Mouse (Mus musculus): ENCODE data around the gene Lrrc23. TPM values are rescaled to one million over a fixed set of nuclear protein-coding genes. Genes with fewer than 3 reads are reported as not detected.

Lrrc23 gene
- polyA plus RNA-seq, 1 experiment: not detected

DNA sequence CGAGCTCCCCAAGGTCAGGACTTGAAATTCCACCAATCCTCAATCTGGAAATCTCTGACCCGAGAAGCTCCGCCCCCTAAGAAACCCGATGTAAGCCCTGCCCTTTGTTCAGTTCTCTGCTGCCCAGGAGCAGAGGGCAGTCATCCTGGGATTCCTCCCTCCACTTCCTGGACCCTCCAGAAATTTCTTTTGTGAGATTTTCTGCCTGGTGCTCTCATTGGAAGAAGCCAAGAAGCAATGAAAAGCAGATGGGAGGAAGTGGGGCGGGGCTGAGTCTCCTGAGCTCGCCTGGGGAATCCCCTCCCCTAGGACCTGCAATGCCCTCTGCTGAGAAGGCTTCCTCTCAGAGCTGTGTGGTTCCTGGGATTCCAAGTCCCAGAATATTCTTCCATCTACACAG, 2.9 kb upstream of the Lrrc23 start:
- H3K36me3 ChIP-seq (ENCODE audit: control insufficient read depth, insufficient read depth, low read length, poor library complexity, severe bottlenecking): no peaks in the 10 kb centered on the region
- peak overlapping the region; percentile 85 for H3K27ac ChIP-seq (ENCODE audit: insufficient read depth, low read length)
- TF ChIP-seq POLR2A (IDR thresholded peaks at IDR 0.05; ENCODE audit: insufficient read depth, low read length) (peak; percentile 23), CTCF (IDR thresholded peaks at IDR 0.05; ENCODE audit: low read depth, low read length) (no peak)
- peak overlapping the region; percentile 62 for H3K9ac ChIP-seq (ENCODE audit: low read depth, poor library complexity, severe bottlenecking)
- H3K4me3 ChIP-seq (ENCODE audit: low read depth, low read length): peak overlapping the region; percentile 55; the same call in 1 of the 2 replicates
- H3K4me1 ChIP-seq (ENCODE audit: control insufficient read depth, insufficient read depth, low read length): no peaks in the 10 kb centered on the region
- H3K27me3 ChIP-seq (ENCODE audit: control insufficient read depth, insufficient read depth, low read length, poor library complexity, severe bottlenecking): no peaks in the 10 kb centered on the region
- no peaks in the 10 kb centered on the region for H3K9me3 ChIP-seq (replicated peaks; ENCODE audit: control insufficient read depth, insufficient read depth, low read length, poor library complexity, severe bottlenecking)

DNA sequence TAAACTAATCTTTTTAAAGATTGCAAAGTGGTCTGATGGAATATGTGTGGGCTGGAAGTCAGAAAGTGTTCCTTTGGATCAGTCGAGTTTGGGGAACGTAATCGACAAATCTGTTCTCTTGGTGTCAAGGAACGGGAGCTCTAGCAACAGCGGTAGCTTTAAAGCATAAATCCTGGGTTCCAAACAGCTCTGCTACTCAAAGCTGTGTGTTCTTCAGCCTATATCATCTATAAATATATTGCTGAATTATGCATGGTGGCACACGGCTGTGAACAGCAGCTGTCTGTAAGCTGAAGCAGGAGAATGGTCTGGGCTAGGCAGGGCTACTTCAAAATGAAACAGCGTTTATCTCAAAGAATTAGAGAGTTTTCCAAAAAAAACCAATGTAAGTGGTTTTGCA, 1.4 kb upstream of the Lrrc23 start:
- H3K4me1 ChIP-seq (ENCODE audit: control insufficient read depth, insufficient read depth, low read length): no peaks in the 10 kb centered on the region
- H3K27me3 ChIP-seq (ENCODE audit: control insufficient read depth, insufficient read depth, low read length, poor library complexity, severe bottlenecking): no peaks in the 10 kb centered on the region
- H3K4me3 ChIP-seq (ENCODE audit: low read depth, low read length): no peak overlapping the region
- no peak overlapping the region for H3K27ac ChIP-seq (ENCODE audit: insufficient read depth, low read length)
- H3K9ac ChIP-seq (ENCODE audit: low read depth, poor library complexity, severe bottlenecking): no peak overlapping the region
- no peaks in the 10 kb centered on the region for H3K36me3 ChIP-seq (ENCODE audit: control insufficient read depth, insufficient read depth, low read length, poor library complexity, severe bottlenecking)
- H3K9me3 ChIP-seq (replicated peaks; ENCODE audit: control insufficient read depth, insufficient read depth, low read length, poor library complexity, severe bottlenecking): no peaks in the 10 kb centered on the region
- TF ChIP-seq POLR2A (IDR thresholded peaks at IDR 0.05; ENCODE audit: insufficient read depth, low read length) (no peak), CTCF (IDR thresholded peaks at IDR 0.05; ENCODE audit: low read depth, low read length) (no peak), EP300 (IDR thresholded peaks at IDR 0.05; ENCODE audit: insufficient read depth, low read depth, low read length) (no peak)

DNA sequence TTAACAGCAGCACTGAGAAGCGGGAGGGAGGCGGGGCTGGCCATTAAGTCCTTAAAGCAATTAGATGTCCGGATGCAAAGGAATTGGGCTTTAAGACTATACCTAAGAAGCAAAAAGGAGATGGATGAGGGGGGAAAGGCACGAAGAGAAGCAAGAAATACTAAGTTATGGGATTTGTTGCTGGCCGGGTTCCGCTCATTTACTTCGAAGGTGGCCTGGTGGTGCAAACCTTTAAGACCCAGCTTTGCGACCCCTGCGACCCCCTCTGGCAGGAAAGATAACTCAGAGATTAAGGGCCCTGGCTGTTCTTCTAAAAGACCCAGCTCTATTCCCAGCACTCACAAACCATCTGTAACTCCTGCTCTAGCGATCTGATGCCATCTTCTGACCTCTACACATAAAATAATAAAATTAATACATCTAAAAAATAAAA, 473 bp upstream of the Lrrc23 start:
- no peaks in the 10 kb centered on the region for H3K4me1 ChIP-seq (ENCODE audit: control insufficient read depth, insufficient read depth, low read length)
- TF ChIP-seq EP300 (IDR thresholded peaks at IDR 0.05; ENCODE audit: insufficient read depth, low read depth, low read length): no peak
- no peak for TF ChIP-seq POLR2A (IDR thresholded peaks at IDR 0.05; ENCODE audit: insufficient read depth, low read length)
- no peak for TF ChIP-seq CTCF (IDR thresholded peaks at IDR 0.05; ENCODE audit: low read depth, low read length)
- H3K27ac ChIP-seq (ENCODE audit: insufficient read depth, low read length): no peak overlapping the region
- no peaks in the 10 kb centered on the region for H3K9me3 ChIP-seq (replicated peaks; ENCODE audit: control insufficient read depth, insufficient read depth, low read length, poor library complexity, severe bottlenecking)
- H3K27me3 ChIP-seq (ENCODE audit: control insufficient read depth, insufficient read depth, low read length, poor library complexity, severe bottlenecking): no peaks in the 10 kb centered on the region
- H3K4me3 ChIP-seq (ENCODE audit: low read depth, low read length): peak overlapping the region; percentile 34; the same call in 1 of the 2 replicates
- H3K36me3 ChIP-seq (ENCODE audit: control insufficient read depth, insufficient read depth, low read length, poor library complexity, severe bottlenecking): no peaks in the 10 kb centered on the region
- H3K9ac ChIP-seq (ENCODE audit: low read depth, poor library complexity, severe bottlenecking): no peak overlapping the region

DNA sequence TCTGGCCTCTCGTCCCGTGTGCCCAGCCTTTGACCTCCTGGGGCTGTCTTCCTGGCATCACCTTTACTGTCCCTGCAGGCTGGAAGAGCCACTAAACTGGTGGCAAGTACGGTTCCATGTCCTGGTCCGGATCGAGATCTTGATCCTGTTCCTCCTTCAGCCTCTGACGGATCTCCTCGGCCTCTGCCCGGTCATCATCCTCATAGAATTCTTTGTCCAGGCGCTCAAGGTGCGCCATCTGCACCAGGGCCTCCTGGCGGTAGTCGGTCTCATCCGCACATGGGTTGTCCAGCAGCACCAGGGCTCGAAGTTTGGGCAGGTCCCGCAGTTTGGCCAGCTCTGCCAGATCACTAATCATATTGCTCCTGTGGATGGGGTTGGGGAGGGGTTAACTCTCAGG, 9.0 kb downstream of the Lrrc23 start:
- Histone ChIP-seq H3K4me1 (ENCODE audit: control insufficient read depth, insufficient read depth, low read length) (peaks cover 2% of the 10 kb centered on the region), H3K36me3 (ENCODE audit: control insufficient read depth, insufficient read depth, low read length, poor library complexity, severe bottlenecking) (no peaks in the 10 kb centered on the region), H3K9ac (ENCODE audit: low read depth, poor library complexity, severe bottlenecking) (no peak overlapping the region), H3K27me3 (ENCODE audit: control insufficient read depth, insufficient read depth, low read length, poor library complexity, severe bottlenecking) (no peaks in the 10 kb centered on the region), H3K27ac (ENCODE audit: insufficient read depth, low read length) (no peak overlapping the region), H3K4me3 (ENCODE audit: low read depth, low read length) (no peak overlapping the region), H3K9me3 (replicated peaks; ENCODE audit: control insufficient read depth, insufficient read depth, low read length, poor library complexity, severe bottlenecking) (no peaks in the 10 kb centered on the region)
- TF ChIP-seq POLR2A (IDR thresholded peaks at IDR 0.05; ENCODE audit: insufficient read depth, low read length) (no peak), EP300 (IDR thresholded peaks at IDR 0.05; ENCODE audit: insufficient read depth, low read depth, low read length) (no peak), CTCF (IDR thresholded peaks at IDR 0.05; ENCODE audit: low read depth, low read length) (no peak)

DNA sequence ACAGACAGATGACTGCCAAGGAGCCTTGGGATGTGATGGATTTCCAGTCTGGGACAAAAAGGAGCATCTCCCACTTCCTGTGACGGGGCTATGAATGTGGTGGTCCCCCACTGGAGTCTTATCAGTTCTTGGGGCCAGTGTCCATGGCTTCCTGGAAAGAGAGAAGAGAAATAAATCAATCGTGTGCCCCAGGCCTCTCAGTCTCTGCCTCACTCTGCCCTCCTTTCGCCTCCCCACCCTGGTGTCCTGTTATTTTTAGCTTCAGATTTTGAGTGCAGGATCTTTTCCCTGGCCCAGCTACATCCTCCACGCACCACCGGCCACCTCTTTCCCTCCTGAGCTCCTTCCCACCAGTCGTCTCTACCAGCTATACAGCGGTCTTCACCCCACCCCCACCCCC, 9.5 kb downstream of the Lrrc23 start:
- Histone ChIP-seq H3K36me3 (ENCODE audit: control insufficient read depth, insufficient read depth, low read length, poor library complexity, severe bottlenecking) (no peaks in the 10 kb centered on the region), H3K9me3 (replicated peaks; ENCODE audit: control insufficient read depth, insufficient read depth, low read length, poor library complexity, severe bottlenecking) (no peaks in the 10 kb centered on the region), H3K4me1 (ENCODE audit: control insufficient read depth, insufficient read depth, low read length) (peaks cover 2% of the 10 kb centered on the region), H3K9ac (ENCODE audit: low read depth, poor library complexity, severe bottlenecking) (peak overlapping the region; percentile 43), H3K4me3 (ENCODE audit: low read depth, low read length) (peak overlapping the region; percentile 53; the same call in 1 of the 2 replicates), H3K27me3 (ENCODE audit: control insufficient read depth, insufficient read depth, low read length, poor library complexity, severe bottlenecking) (no peaks in the 10 kb centered on the region), H3K27ac (ENCODE audit: insufficient read depth, low read length) (no peak overlapping the region)
- TF ChIP-seq POLR2A (IDR thresholded peaks at IDR 0.05; ENCODE audit: insufficient read depth, low read length) (no peak), EP300 (IDR thresholded peaks at IDR 0.05; ENCODE audit: insufficient read depth, low read depth, low read length) (no peak), CTCF (IDR thresholded peaks at IDR 0.05; ENCODE audit: low read depth, low read length) (no peak)

DNA sequence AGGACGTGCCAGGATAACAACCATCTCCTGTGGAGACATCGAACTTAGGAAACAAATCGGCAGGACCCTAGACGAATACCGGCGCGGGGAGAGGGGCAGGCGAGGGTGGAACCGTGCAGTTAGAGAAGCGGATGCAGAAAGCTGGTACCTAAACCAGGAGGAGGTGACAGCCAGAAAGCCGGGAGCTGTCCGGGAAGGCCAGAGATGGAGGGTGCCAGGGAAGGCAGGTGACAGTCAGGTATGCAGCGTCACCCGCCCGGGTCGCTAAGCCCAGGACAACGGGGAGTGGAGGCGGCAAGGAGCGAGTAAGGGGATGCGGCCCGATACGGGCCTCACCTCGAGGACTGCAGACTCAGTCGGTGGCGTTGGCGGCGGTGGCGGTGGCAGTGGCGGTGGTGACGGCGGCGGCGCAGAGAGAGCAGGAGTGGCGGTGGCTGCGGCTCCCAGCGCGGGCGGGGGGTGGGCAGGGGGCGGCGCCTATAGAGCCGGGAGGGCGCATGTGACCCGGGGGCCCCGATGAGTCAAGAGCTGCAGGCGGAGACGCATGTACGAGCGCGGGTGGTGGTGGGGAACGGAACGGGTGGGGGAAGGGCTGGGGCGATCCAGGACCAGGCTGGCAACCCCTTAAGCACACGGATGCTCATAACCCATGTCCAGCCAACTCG, 10.3 kb downstream of the Lrrc23 start, which contains the start of gene Eno2:
TSS of gene Eno2 (minus strand) at position 573 of the 665 bp plus-strand sequence.
- Histone ChIP-seq H3K27me3 (ENCODE audit: control insufficient read depth, insufficient read depth, low read length, poor library complexity, severe bottlenecking) (no peaks in the 10 kb centered on the region), H3K36me3 (ENCODE audit: control insufficient read depth, insufficient read depth, low read length, poor library complexity, severe bottlenecking) (no peaks in the 10 kb centered on the region)

More for the DNA sequence above, 10.3 kb downstream of the Lrrc23 start, which contains the start of gene Eno2:
- TF ChIP-seq CTCF (IDR thresholded peaks at IDR 0.05; ENCODE audit: low read depth, low read length): no peak
- no peak for TF ChIP-seq POLR2A (IDR thresholded peaks at IDR 0.05; ENCODE audit: insufficient read depth, low read length)
- TF ChIP-seq EP300 (IDR thresholded peaks at IDR 0.05; ENCODE audit: insufficient read depth, low read depth, low read length): no peak
- Histone ChIP-seq H3K4me1 (ENCODE audit: control insufficient read depth, insufficient read depth, low read length) (peaks cover 2% of the 10 kb centered on the region), H3K4me3 (ENCODE audit: low read depth, low read length) (peak within 1 kb of the TSS; percentile 75), H3K9me3 (replicated peaks; ENCODE audit: control insufficient read depth, insufficient read depth, low read length, poor library complexity, severe bottlenecking) (no peaks in the 10 kb centered on the region), H3K9ac (ENCODE audit: low read depth, poor library complexity, severe bottlenecking) (peak within 1 kb of the TSS; percentile 43), H3K27ac (ENCODE audit: insufficient read depth, low read length) (no peak within 1 kb of the TSS)
